Mouse (Mus musculus) adrenal gland, adult 2 months (tissue): ENCODE data around the gene Hvcn1. TPM values are rescaled to one million over a fixed set of nuclear protein-coding genes. Genes with fewer than 3 reads are reported as not detected.
"Not testable (repeated sequence)": the region's sequence is repeated elsewhere in the genome, so short reads cannot be mapped to it uniquely, and the experiment has no call there.

Experiments used
- DNase-seq: peaks from one replicate; pipeline ENCODE4 v3.0.0; 2021
- long read RNA-seq: library from polyadenylated mRNA; stranded (forward); transcript quantifications from one replicate; pipeline ENCODE4 v2.0.0, GENCODE M21; 2021
- polyA plus RNA-seq: library from polyadenylated mRNA; depleted of rRNA; stranded (reverse); fragments of >200 nt; gene quantifications from 2 replicates; pipeline ENCODE4 v1.2.3, GENCODE M21; 2012; rRNA removed
- total RNA-seq, 2 experiments: library from RNA; stranded (reverse); gene quantifications; 2 replicates each; pipeline ENCODE4 v1.2.3; 2021

Gene Hvcn1
- total RNA-seq (1 to 10 TPM; 1.8 to 2.4 TPM), polyA plus RNA-seq (2.5 and 3.7 TPM in 2 replicates)
- long read RNA-seq, partial matches to known transcripts, result 1 of 3 reads
- long read RNA-seq, other reads (novel, unspliced or antisense), result 0 of 3 reads

DNA sequence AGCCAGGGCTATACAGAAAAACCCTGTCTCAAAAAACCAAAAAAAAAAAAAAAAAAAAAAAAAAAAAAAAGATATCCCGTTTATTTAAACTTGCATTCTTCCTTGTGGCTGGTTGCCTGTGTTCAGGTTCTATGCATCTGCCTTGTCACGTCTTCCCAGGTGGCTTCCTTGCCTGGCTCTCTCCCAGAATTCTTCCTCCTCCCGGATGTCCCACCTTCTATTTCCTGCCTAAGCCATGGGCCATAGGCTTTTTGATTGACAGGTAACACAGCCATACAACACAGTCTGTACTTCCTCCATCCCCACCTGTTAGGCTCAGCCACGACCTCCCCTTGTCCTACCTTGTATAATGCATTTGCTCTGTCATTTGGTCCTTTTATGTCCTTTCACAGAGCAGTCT lies at the start of gene Hvcn1:
Gene Hvcn1, plus strand, starts transcription at position 330 of the 400 bp plus-strand sequence.
- no peak for DNase-seq

DNA sequence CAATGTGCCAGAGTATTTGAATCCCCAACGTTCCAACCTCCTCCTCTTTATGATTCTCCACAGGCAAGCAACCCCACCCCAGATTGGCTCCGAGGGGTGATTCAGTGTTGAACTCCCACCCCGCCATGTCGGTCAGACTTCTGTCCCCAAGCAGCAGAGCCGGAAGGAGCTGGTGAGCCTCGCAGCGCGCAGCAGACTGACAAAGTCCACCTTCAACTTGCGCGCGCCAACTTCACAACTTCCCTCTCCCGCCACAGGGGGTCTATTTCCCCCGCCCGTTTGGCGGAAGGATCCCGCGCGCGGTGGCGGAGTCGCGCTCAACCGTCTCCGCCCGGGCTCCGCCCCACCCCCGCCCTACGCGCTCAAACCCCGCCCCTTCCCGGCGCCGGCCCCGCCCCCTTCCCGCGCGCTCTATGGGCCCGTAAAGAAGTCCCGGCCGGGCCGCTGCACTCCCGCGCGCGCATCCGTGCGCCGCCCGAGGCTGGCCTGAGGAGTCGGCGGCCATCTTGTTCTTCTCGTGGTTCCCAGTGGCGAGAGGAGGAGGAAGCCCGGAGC lies 48.7 kb upstream of the Hvcn1 start, which contains the start of gene Ppp1cc:
Gene Ppp1cc, plus strand, starts transcription at position 452 of the 555 bp plus-strand sequence.
- DNase-seq, result peak; percentile 95

- peak; percentile 61 for DNase-seq
These were observed 47.8 kb upstream of the Hvcn1 start for GRCm38 (mm10) chr5:122158557-122159515.

DNA sequence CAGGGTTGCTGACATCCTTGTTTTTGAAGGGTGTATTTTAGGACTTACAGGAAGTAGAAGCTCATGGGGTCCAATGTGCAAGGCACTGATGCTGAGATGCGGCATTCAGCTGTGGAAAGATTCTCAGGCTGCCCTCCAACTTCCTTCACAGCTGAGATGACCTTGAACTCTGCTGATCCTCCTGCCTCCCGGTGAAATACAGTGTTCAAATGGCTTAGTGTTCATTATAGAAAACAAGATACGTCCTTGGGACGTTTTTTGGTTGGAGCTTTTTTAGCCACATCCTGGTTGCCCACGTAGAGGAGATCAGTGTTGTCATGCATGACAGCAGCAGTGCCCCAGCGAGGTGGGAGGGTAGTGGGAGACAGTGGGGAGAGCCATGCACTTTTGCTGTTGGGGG lies 43.4 kb upstream of the Hvcn1 start:
- DNase-seq, result no peak

- DNase-seq, result no peak
These were observed 42.6 kb upstream of the Hvcn1 start for GRCm38 (mm10) chr5:122164011-122164410.

GRCm38 (mm10) chr5:122165233-122165915 lies 41.2 kb upstream of the Hvcn1 start:
- peak; percentile 28 for DNase-seq

DNA sequence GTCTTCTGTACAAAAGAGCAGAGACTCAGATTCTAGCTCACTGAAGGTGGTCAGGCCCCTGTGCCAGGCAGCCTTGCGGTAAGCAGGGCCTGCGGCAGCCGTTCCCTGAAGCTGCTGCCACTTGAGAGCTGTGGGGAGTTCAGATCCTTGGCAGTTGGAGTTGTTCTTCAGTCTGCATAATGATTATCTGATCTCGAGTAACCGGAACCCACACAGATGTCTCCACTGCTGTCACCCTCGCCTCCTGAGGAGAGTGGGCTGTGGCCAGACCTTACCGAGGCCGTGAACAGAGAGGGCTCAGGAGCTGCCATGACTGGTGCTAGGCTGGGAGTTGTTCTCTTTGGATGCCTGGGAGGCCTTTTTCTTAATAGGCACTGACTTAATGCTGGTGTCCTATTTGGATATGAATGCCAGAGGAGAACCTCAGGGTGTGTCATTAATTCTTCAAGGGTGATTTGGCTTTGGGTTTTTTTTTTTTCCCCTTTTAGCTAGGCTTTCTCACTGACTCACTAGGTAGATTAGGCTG lies 39.9 kb upstream of the Hvcn1 start:
- peak; percentile 22 for DNase-seq

- DNase-seq, result peak; percentile 33
These were observed 38.1 kb upstream of the Hvcn1 start for GRCm38 (mm10) chr5:122168344-122169069.

GRCm38 (mm10) chr5:122171058-122171457 lies 35.5 kb upstream of the Hvcn1 start:
- no peak for DNase-seq

- peak; percentile 24 for DNase-seq
These were observed 31.2 kb upstream of the Hvcn1 start for GRCm38 (mm10) chr5:122175402-122175801.

DNA sequence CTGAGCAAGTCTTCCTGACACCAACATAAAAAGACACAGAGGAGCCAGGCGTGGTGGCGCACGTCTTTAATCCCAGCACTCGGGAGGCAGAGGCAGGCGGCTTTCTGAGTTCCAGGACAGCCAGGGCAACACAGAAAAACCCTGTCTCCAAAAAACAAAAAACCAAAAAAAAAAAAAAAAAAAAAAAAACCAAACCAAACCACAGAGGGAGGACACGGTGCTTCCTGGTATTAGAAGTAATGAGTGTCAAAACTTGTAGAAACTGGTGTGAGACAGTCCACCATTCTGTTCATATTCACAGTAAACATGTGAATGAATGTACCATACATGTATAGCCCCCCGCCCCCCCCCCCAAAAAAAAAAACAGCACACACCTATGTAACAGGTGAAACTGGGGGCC lies 30.6 kb upstream of the Hvcn1 start:
- no peak for DNase-seq

- peak; percentile 44 for DNase-seq
These were observed 30.2 kb upstream of the Hvcn1 start for GRCm38 (mm10) chr5:122176398-122176797.

DNA sequence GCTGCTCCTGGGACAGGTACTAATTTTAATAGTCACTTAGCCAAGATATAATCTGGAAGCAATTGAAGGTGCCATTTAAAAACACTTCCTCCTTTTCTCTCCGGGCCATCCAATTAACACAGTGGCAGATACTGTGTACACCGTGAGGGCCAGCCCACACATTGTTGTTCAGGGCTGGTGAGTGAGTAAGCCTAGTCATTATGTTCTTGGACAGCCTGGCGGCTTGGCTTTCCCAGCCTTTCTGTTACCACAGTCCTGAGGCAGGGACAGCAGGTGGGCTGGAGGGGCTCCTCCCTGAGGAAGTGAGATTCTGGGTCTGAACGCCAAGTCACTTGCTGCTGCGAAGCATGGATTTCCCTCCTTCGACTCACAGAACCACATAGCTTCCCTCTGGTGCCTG lies 26.9 kb upstream of the Hvcn1 start:
- no peak for DNase-seq

GRCm38 (mm10) chr5:122184283-122184806 lies 22.3 kb upstream of the Hvcn1 start:
- no peak for DNase-seq

- not testable (repeated sequence) for DNase-seq
These were observed 21.7 kb upstream of the Hvcn1 start for GRCm38 (mm10) chr5:122184858-122185257.

GRCm38 (mm10) chr5:122189115-122189514 lies 17.5 kb upstream of the Hvcn1 start:
- DNase-seq, result no peak

- DNase-seq, result no peak
These were observed 16.1 kb upstream of the Hvcn1 start for GRCm38 (mm10) chr5:122190465-122190864.

- DNase-seq, result no peak
These were observed 15.1 kb upstream of the Hvcn1 start for GRCm38 (mm10) chr5:122191269-122192063.

DNA sequence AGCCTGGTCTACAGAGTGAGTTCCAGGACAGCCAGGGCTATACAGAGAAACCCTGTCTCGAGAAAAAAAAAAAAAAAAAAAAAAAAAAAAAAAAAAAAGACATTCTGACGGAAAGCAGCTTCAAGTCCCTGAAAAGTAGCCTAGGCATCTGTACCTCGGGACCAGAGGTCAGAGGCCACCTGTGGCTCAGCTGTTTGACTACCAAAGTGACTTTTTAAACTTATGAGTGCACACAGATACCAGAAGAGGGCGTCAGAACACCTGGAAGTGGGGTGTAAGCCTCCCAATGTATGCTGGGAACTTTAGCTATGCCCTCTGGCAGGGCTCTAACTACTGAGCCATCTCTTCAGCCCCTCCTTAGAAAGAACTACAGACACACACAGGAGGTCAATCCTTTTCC lies 14.3 kb upstream of the Hvcn1 start:
- DNase-seq, result no peak

GRCm38 (mm10) chr5:122200872-122201271 lies 5.7 kb upstream of the Hvcn1 start:
- DNase-seq, result no peak
